Mouse (Mus musculus): ENCODE results near the gene Adgre5. TPM values are rescaled to one million over a fixed set of nuclear protein-coding genes. Genes with fewer than 3 reads are reported as not detected.

Adgre5 gene
- polyA plus RNA-seq, 1 experiment = 634 TPM

- no peak for DNase-seq
- WGBS = 14% methylated on average over 9 of the region's 9 CpGs
- TF ChIP-seq CTCF (IDR thresholded peaks at IDR 0.05; ENCODE audit: insufficient read depth, low read length) (no peak), POLR2A (IDR thresholded peaks at IDR 0.05; ENCODE audit: borderline replicate concordance, extremely low read depth, low read depth, low read length) (no peak)
Measured at GRCm38 (mm10) chr8:83699566-83699965, 41.6 kb downstream of the Adgre5 start.

DNA sequence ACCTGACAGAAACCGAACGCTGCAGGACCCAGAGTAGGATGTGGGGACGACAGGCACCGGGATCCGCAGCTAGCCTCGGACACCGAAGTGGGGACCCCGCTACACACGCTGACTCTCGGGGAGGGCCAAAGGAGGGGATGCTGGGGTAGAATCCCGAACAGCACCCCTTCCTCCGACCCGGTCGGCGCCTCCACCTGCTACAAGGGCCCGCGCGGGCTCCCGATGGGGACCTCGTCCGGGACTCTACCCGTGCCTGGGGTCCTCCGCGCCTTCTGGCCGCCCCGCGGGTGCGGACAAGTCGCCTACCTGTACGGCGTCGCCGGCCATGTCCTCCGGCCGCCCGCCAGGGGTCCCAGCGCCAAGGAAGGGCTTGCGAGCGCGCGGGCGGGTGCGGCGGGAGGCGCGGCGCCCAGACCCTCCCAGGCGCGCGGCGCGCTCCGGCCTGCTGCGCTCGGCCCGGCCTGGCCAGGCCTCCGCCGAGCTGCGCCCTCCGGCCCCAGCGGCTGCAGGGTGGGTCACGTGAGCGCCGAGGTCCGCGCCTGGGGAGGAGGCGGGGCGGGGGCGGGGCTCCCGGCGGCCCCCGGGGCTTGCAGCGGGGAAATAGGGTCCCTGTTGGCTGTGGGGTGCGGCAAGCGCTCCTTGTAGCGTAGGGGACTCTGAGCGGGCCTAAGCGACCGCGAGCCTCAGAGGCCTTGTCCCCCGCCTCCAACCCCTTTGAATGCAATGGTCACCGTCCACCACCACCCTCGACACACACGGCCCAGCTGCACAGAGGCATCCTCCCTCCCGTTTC is 42.3 kb downstream of the Adgre5 start, which contains the start of gene Pkn1:
Gene Pkn1 (minus strand): TSS at position 519 of the 793 bp plus-strand sequence.
- TF ChIP-seq POLR2A (IDR thresholded peaks at IDR 0.05; ENCODE audit: borderline replicate concordance, extremely low read depth, low read depth, low read length) = peak; percentile 74
- TF ChIP-seq CTCF (IDR thresholded peaks at IDR 0.05; ENCODE audit: insufficient read depth, low read length) = no peak
- DNase-seq = peak; percentile 71
- under 1% methylated on average over 78 of the region's 85 CpGs for WGBS
- Histone ChIP-seq H3K4me1 (ENCODE audit: control insufficient read depth, insufficient read depth, low read length) (peaks cover 25% of the 10 kb centered on the region), H3K4me3 (replicated peaks; ENCODE audit: extremely low read depth, low read depth, low read length) (peak within 1 kb of the TSS; percentile 74)

More at GRCm38 (mm10) chr8:83699566-83699965, 41.6 kb downstream of the Adgre5 start:
- peak overlapping the region; percentile 74 for H3K4me3 ChIP-seq (replicated peaks; ENCODE audit: extremely low read depth, low read depth, low read length)
- peaks cover 22% of the 10 kb centered on the region for H3K4me1 ChIP-seq (ENCODE audit: control insufficient read depth, insufficient read depth, low read length)

GRCm38 (mm10) chr8:83698291-83698660 is 42.9 kb downstream of the Adgre5 start:
- under 1% methylated on average over 15 of the region's 15 CpGs for WGBS
- H3K4me3 ChIP-seq (replicated peaks; ENCODE audit: extremely low read depth, low read depth, low read length) = peak overlapping the region; percentile 74
- DNase-seq = peak; percentile 67
- peaks cover 27% of the 10 kb centered on the region for H3K4me1 ChIP-seq (ENCODE audit: control insufficient read depth, insufficient read depth, low read length)
- no peak for TF ChIP-seq CTCF (IDR thresholded peaks at IDR 0.05; ENCODE audit: insufficient read depth, low read length)
- no peak for TF ChIP-seq POLR2A (IDR thresholded peaks at IDR 0.05; ENCODE audit: borderline replicate concordance, extremely low read depth, low read depth, low read length)

DNA sequence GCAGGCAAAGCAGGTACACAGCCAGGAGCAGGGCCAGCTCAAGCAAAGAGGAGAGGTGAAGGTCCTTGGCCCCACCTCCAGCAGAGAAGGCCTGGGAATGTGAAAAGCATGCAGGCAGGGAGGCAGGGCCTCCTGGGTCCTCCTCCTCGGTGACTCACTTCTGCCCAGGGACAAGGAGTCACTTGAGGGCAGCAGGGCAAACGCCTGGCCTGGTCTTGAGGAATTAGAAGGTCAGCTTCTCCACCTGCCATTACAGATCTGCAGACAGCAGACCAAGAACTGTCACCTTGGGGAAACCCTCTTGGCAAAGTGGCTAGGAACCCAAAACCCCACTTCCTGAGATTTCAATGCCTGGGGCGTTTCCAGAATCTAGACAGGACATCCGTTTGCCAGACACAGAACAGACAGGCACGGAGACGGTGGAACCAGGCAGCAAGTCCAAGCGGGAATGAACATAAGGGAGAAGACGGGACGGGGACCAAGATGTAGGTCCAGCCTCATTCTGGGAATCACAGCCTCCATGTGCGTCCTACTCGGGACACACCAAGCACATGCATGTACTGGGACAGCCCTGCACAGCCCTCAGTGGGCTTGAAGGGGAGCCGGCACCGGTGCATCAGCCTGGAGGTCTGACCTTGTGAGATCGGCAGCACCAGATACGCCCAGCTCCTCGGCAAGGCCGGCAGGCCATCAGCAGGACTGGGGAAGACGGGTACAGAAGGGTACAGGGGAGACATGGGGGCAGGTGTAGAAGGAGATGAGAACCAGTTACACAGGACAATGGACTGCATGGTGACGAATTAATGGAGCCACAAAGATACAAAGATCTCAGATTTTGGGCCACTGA is 43.5 kb downstream of the Adgre5 start:
- TF ChIP-seq CTCF (IDR thresholded peaks at IDR 0.05; ENCODE audit: insufficient read depth, low read length) (no peak), POLR2A (IDR thresholded peaks at IDR 0.05; ENCODE audit: borderline replicate concordance, extremely low read depth, low read depth, low read length) (peak; percentile 60; the same call in 1 of the 2 replicates)
- 19% methylated on average over 19 of the region's 19 CpGs for WGBS
- peak; percentile 69 for DNase-seq
- H3K4me1 ChIP-seq (ENCODE audit: control insufficient read depth, insufficient read depth, low read length) = peaks cover 27% of the 10 kb centered on the region
- peak overlapping the region; percentile 74 for H3K4me3 ChIP-seq (replicated peaks; ENCODE audit: extremely low read depth, low read depth, low read length)

DNA sequence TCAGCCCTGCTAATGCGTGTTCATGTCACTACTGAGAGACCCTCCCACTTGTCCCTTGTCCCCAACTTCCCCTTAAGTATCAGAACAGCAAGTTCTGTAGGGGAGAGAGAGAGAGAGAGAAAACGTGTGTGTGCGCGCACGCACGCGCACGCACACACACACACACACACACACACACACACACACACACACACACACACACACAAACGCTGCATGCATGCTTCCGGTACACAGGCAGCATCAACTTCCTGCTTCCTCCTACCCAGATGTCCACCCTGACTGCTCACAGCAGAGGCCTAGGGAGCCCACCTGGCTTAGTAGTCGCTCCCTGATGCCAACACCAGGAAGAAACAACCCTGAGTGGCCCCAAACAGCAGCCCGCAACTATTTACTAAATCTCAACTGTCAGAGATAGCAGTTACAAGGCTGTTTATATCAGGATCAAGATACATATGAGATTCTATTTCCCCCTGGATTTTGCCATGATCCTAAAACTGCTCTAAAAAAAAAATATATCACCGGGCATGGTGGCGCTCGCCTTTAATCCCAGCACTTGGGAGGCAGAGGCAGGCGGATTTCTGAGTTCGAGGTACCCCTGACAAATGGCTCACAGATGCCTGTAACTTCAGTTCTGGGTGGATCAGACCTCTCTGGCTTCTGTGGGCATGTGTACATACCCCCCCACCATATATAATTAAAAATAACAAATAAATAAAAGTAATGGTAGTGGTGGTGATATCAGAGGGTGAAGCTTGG is 45.6 kb downstream of the Adgre5 start:
- TF ChIP-seq POLR2A (IDR thresholded peaks at IDR 0.05; ENCODE audit: borderline replicate concordance, extremely low read depth, low read depth, low read length) (no peak), CTCF (IDR thresholded peaks at IDR 0.05; ENCODE audit: insufficient read depth, low read length) (no peak)
- WGBS = 60% methylated on average over 17 of the region's 17 CpGs
- no peak overlapping the region for H3K4me3 ChIP-seq (replicated peaks; ENCODE audit: extremely low read depth, low read depth, low read length)
- DNase-seq = no peak
- H3K4me1 ChIP-seq (ENCODE audit: control insufficient read depth, insufficient read depth, low read length) = peaks cover 27% of the 10 kb centered on the region

DNA sequence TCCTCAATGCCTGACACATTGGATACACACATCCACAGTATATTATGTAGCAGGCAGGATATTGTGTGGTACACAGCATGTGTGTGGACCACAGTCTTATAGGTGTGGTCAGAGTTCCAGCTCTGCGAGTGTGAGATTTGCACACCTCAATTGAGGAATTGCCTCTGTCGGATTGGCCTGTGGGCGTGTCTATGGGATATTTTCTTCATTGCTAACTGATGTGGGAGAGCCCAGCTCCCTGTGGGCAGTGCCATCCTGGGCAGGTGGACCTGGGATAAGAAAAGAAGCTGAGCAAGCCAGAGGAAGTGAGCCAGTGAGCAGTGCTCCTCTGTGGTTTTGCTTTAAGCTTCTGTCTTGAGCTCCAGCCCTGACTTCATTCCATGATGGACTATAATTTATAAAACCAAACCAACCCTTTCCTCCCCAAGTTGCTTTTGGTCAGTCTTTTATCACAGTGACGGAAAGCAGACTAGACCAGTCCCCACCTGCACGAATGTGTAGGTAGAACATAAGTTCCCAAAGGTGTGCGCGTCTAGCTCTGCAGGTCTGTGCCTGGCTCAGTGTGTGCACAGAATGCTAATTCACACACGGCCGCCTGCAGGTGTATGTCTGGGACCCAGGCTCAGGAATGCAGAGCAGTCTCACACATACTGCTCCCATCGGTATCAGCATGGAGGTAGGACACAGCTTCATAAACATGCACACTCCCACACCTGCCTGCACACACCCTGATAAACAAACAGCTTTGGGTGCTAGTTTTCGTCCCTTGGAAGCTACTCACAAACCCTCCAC is 46.6 kb downstream of the Adgre5 start:
- WGBS = 66% methylated on average over 11 of the region's 11 CpGs
- TF ChIP-seq POLR2A (IDR thresholded peaks at IDR 0.05; ENCODE audit: borderline replicate concordance, extremely low read depth, low read depth, low read length) (no peak), CTCF (IDR thresholded peaks at IDR 0.05; ENCODE audit: insufficient read depth, low read length) (no peak)
- H3K4me3 ChIP-seq (replicated peaks; ENCODE audit: extremely low read depth, low read depth, low read length) = no peak overlapping the region
- H3K4me1 ChIP-seq (ENCODE audit: control insufficient read depth, insufficient read depth, low read length) = peaks cover 27% of the 10 kb centered on the region
- no peak for DNase-seq

- Histone ChIP-seq H3K4me3 (replicated peaks; ENCODE audit: extremely low read depth, low read depth, low read length) (peak overlapping the region; percentile 31), H3K4me1 (ENCODE audit: control insufficient read depth, insufficient read depth, low read length) (peaks cover 27% of the 10 kb centered on the region)
- TF ChIP-seq POLR2A (IDR thresholded peaks at IDR 0.05; ENCODE audit: borderline replicate concordance, extremely low read depth, low read depth, low read length) = no peak
- no peak for TF ChIP-seq CTCF (IDR thresholded peaks at IDR 0.05; ENCODE audit: insufficient read depth, low read length)
- DNase-seq = peak; percentile 26
- 50% methylated on average over 10 of the region's 10 CpGs for WGBS
Measured at GRCm38 (mm10) chr8:83693609-83694236, 47.4 kb downstream of the Adgre5 start.

DNA sequence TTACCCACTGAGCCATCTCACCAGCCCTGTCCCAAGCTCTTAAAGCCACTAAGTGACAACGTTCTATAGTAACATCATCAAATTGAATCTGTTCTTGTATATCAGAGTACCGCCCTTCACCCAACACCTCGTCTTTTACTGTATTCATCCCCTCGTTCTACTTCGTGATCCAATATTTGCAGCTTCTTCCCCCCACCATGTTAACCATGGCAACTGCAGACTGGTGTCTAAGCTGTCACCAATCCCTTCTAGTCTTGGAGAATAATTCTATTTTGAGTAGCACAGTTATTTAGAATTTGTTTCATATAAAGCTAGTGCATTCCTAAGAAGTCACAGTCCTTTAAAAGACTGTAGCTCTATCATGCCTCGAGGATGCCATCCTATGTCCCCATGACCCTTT is 51.9 kb downstream of the Adgre5 start:
- peaks cover 3% of the 10 kb centered on the region for H3K4me1 ChIP-seq (ENCODE audit: control insufficient read depth, insufficient read depth, low read length)
- TF ChIP-seq CTCF (IDR thresholded peaks at IDR 0.05; ENCODE audit: insufficient read depth, low read length) = no peak
- no peak for TF ChIP-seq POLR2A (IDR thresholded peaks at IDR 0.05; ENCODE audit: borderline replicate concordance, extremely low read depth, low read depth, low read length)
- no peak for DNase-seq
- H3K4me3 ChIP-seq (replicated peaks; ENCODE audit: extremely low read depth, low read depth, low read length) = no peak overlapping the region
- 89% methylated on average over 6 of the region's 6 CpGs for whole genome bisulfite sequencing

Measured in lung, adult 2 months (tissue).